Mouse (Mus musculus): ENCODE data around the gene Actl7b.

Gene Actl7b

GRCm38 (mm10) chr4:56741041-56741493 is at the start of gene Actl7b:
Gene Actl7b, minus strand, starts transcription at chr4:56741443.
- DNase-seq, result no peak

- no peak for DNase-seq
These were observed 29.8 kb upstream of the Actl7b start for GRCm38 (mm10) chr4:56771065-56771464.

GRCm38 (mm10) chr4:56768913-56769312 is 27.7 kb upstream of the Actl7b start:
- DNase-seq, result no peak

- DNase-seq, result no peak
These were observed 26.6 kb upstream of the Actl7b start for GRCm38 (mm10) chr4:56767861-56768284.

- DNase-seq, result no peak
These were observed 16.4 kb upstream of the Actl7b start for GRCm38 (mm10) chr4:56757693-56758092.

- DNase-seq, result peak; percentile 63
These were observed 15.8 kb upstream of the Actl7b start for GRCm38 (mm10) chr4:56756966-56757600.

GRCm38 (mm10) chr4:56756021-56756420 is 14.8 kb upstream of the Actl7b start:
- DNase-seq, result no peak

GRCm38 (mm10) chr4:56747456-56747855 is 6.2 kb upstream of the Actl7b start:
- DNase-seq, result no peak

GRCm38 (mm10) chr4:56746345-56746744 is 5.1 kb upstream of the Actl7b start:
- no peak for DNase-seq

- no peak for DNase-seq
These were observed 2.3 kb upstream of the Actl7b start, which contains the start of gene Actl7a for GRCm38 (mm10) chr4:56743363-56744195. Gene Actl7a, plus strand, starts transcription at chr4:56743413.

GRCm38 (mm10) chr4:56742698-56743097 is 1.5 kb upstream of the Actl7b start:
- DNase-seq, result no peak

GRCm38 (mm10) chr4:56740611-56741010 is 632 bp downstream of the Actl7b start:
- no peak for DNase-seq

GRCm38 (mm10) chr4:56740020-56740485 is 1.2 kb downstream of the Actl7b start, which contains the start of gene Gm26657:
Gene Gm26657, plus strand, starts transcription at chr4:56740070.
- DNase-seq, result no peak

- no peak for DNase-seq
These were observed 15.4 kb downstream of the Actl7b start for GRCm38 (mm10) chr4:56725839-56726238.

GRCm38 (mm10) chr4:56723237-56723636 is 18.0 kb downstream of the Actl7b start:
- no peak for DNase-seq

GRCm38 (mm10) chr4:56722346-56722745 is 18.9 kb downstream of the Actl7b start:
- no peak for DNase-seq

- DNase-seq, result no peak
These were observed 19.8 kb downstream of the Actl7b start for GRCm38 (mm10) chr4:56721469-56721868.

GRCm38 (mm10) chr4:56720403-56720802 is 20.8 kb downstream of the Actl7b start:
- DNase-seq, result no peak

- no peak for DNase-seq
These were observed 21.8 kb downstream of the Actl7b start for GRCm38 (mm10) chr4:56719456-56719855.

GRCm38 (mm10) chr4:56718573-56719442 is 22.4 kb downstream of the Actl7b start:
- no peak for DNase-seq

GRCm38 (mm10) chr4:56717932-56718331 is 23.3 kb downstream of the Actl7b start:
- no peak for DNase-seq

GRCm38 (mm10) chr4:56716801-56717200 is 24.4 kb downstream of the Actl7b start:
- no peak for DNase-seq

GRCm38 (mm10) chr4:56713155-56713554 is 28.1 kb downstream of the Actl7b start:
- peak; percentile 27 for DNase-seq

Data from layer of hippocampus, adult 9-11 months (tissue).